Mouse (Mus musculus): ENCODE data around the gene Dclk1.

Dclk1 gene

GRCm38 (mm10) chr3:55260139-55260538 is 18.0 kb downstream of the Dclk1 start:
- DNase-seq (ENCODE audit: low read depth, low spot score), result peak; percentile 56

- no peak for DNase-seq (ENCODE audit: low read depth, low spot score)
These were observed 23.9 kb downstream of the Dclk1 start for GRCm38 (mm10) chr3:55266091-55266490.

- no peak for DNase-seq (ENCODE audit: low read depth, low spot score)
These were observed 27.6 kb downstream of the Dclk1 start for GRCm38 (mm10) chr3:55269802-55270201.

GRCm38 (mm10) chr3:55270345-55270744 is 28.2 kb downstream of the Dclk1 start:
- DNase-seq (ENCODE audit: low read depth, low spot score), result peak; percentile 66

- peak; percentile 61 for DNase-seq (ENCODE audit: low read depth, low spot score)
These were observed 28.8 kb downstream of the Dclk1 start for GRCm38 (mm10) chr3:55270920-55271319.

- no peak for DNase-seq (ENCODE audit: low read depth, low spot score)
These were observed 30.4 kb downstream of the Dclk1 start for GRCm38 (mm10) chr3:55272536-55272935.

GRCm38 (mm10) chr3:55276446-55276845 is 34.3 kb downstream of the Dclk1 start:
- no peak for DNase-seq (ENCODE audit: low read depth, low spot score)

GRCm38 (mm10) chr3:55276851-55277250 is 34.7 kb downstream of the Dclk1 start:
- DNase-seq (ENCODE audit: low read depth, low spot score), result peak; percentile 43

- peak; percentile 63 for DNase-seq (ENCODE audit: low read depth, low spot score)
These were observed 35.7 kb downstream of the Dclk1 start for GRCm38 (mm10) chr3:55277829-55278228.

GRCm38 (mm10) chr3:55279923-55280322 is 37.8 kb downstream of the Dclk1 start:
- peak; percentile 79 for DNase-seq (ENCODE audit: low read depth, low spot score)

GRCm38 (mm10) chr3:55280471-55280870 is 38.3 kb downstream of the Dclk1 start:
- DNase-seq (ENCODE audit: low read depth, low spot score), result no peak

- DNase-seq (ENCODE audit: low read depth, low spot score), result peak; percentile 93
These were observed 42.1 kb downstream of the Dclk1 start for GRCm38 (mm10) chr3:55284215-55284614.

- no peak for DNase-seq (ENCODE audit: low read depth, low spot score)
These were observed 46.6 kb downstream of the Dclk1 start for GRCm38 (mm10) chr3:55288726-55289125.

- DNase-seq (ENCODE audit: low read depth, low spot score), result no peak
These were observed 49.8 kb downstream of the Dclk1 start for GRCm38 (mm10) chr3:55291964-55292363.

- DNase-seq (ENCODE audit: low read depth, low spot score), result peak; percentile 57
These were observed 50.7 kb downstream of the Dclk1 start for GRCm38 (mm10) chr3:55292783-55293430.

- DNase-seq (ENCODE audit: low read depth, low spot score), result no peak
These were observed 63.5 kb downstream of the Dclk1 start for GRCm38 (mm10) chr3:55305653-55306052.

GRCm38 (mm10) chr3:55307553-55308177 is 65.5 kb downstream of the Dclk1 start:
- DNase-seq (ENCODE audit: low read depth, low spot score), result peak; percentile 55

- DNase-seq (ENCODE audit: low read depth, low spot score), result no peak
These were observed 67.8 kb downstream of the Dclk1 start for GRCm38 (mm10) chr3:55309961-55310360.

GRCm38 (mm10) chr3:55315827-55316226 is 73.7 kb downstream of the Dclk1 start:
- DNase-seq (ENCODE audit: low read depth, low spot score), result peak; percentile 87

- DNase-seq (ENCODE audit: low read depth, low spot score), result no peak
These were observed 75.9 kb downstream of the Dclk1 start for GRCm38 (mm10) chr3:55318021-55318420.

GRCm38 (mm10) chr3:55320572-55320971 is 78.4 kb downstream of the Dclk1 start:
- DNase-seq (ENCODE audit: low read depth, low spot score), result peak; percentile 47

- peak; percentile 62 for DNase-seq (ENCODE audit: low read depth, low spot score)
These were observed 81.9 kb downstream of the Dclk1 start for GRCm38 (mm10) chr3:55324029-55324428.

GRCm38 (mm10) chr3:55330496-55330895 is 88.3 kb downstream of the Dclk1 start:
- no peak for DNase-seq (ENCODE audit: low read depth, low spot score)

All from brain, adult 2 months (tissue).